ENCODE assay signal across 9 mouse cellular contexts in genomic region chr11:120262356-120262901, GRCm38 (mm10). TPM values are rescaled to one million over a fixed set of nuclear protein-coding genes. Genes with fewer than 3 reads are reported as not detected.
DNase-seq lines count a peak whose midpoint lies in the region; ATAC-seq and TF ChIP-seq lines count a peak whose summit lies in the region.
"Had no signal": no experiment of that assay in that cellular context is flagged by ENCODE, and none has a peak within 500 bp of the region (broad histone marks: within the 10 kb centered on the region; RNA-seq: fewer than 3 reads in every experiment).

No protein-coding gene starts in this region.

- H3K27ac ChIP-seq in heart, embryonic 10.5 days, result peak overlapping the region; percentile 38
- H3K27ac ChIP-seq in kidney, embryonic 14.5 days (ENCODE audit: low read depth, low read length), result peak overlapping the region; percentile 70; the same call in 1 of the 2 replicates
- no peak overlapping the region for H3K27ac ChIP-seq in liver, embryonic 14.5 days
- H3K27ac ChIP-seq in testis, adult 2 months (ENCODE audit: control insufficient read depth, insufficient read depth, low read depth, low read length), result no peak overlapping the region

- no peaks in the 10 kb centered on the region for H3K27me3 ChIP-seq in heart, embryonic 10.5 days (ENCODE audit: insufficient read depth, poor library complexity, severe bottlenecking)
- H3K27me3 ChIP-seq in kidney, embryonic 14.5 days (ENCODE audit: control insufficient read depth, insufficient read depth, low read length), result no peaks in the 10 kb centered on the region
- H3K27me3 ChIP-seq in liver, embryonic 14.5 days (ENCODE audit: control insufficient read depth, insufficient read depth, low read length), result no peaks in the 10 kb centered on the region
- no peaks in the 10 kb centered on the region; the same call in 1 of the 2 replicates for H3K27me3 ChIP-seq in testis, adult 2 months (ENCODE audit: control insufficient read depth, insufficient read depth, low read length)

- H3K4me1 ChIP-seq in heart, embryonic 10.5 days, result peaks cover 88% of the 10 kb centered on the region
- peaks cover 63% of the 10 kb centered on the region for H3K4me1 ChIP-seq in kidney, embryonic 14.5 days (ENCODE audit: control insufficient read depth, insufficient read depth, low read length)
- H3K4me1 ChIP-seq in liver, embryonic 14.5 days (replicated peaks; ENCODE audit: control insufficient read depth in 2 of 2, insufficient read depth in 2 of 2, low read length in 1 of 2), result no peaks in the 10 kb centered on the region
- H3K4me1 ChIP-seq in testis, adult 2 months (ENCODE audit: control insufficient read depth, insufficient read depth, low read length), result no peaks in the 10 kb centered on the region; the same call in 1 of the 2 replicates

- no peak overlapping the region for H3K4me2 ChIP-seq in kidney, embryonic 14.5 days (replicated peaks; ENCODE audit: low read depth, low read length)
- H3K4me2 ChIP-seq in liver, embryonic 14.5 days (ENCODE audit: low read depth), result no peak overlapping the region

- DNase-seq in 3134 (ENCODE audit: extremely low read depth, insufficient read length, low spot score) (peak; percentile 93), ZHBTc4 (ENCODE audit: low read depth, low spot score) (peak; percentile 81)
- peak; percentile 80 for DNase-seq in embryo, embryonic 11 days
- peak; percentile 86 for DNase-seq in heart, embryonic 10.5 days (ENCODE audit: low spot score)
- DNase-seq in liver, embryonic 14.5 days (ENCODE audit: low read depth in 3 of 3, low spot score in 3 of 3), result no peak
- peak; percentile 59 to 63 for DNase-seq in natural killer cell, adult 2 months (ENCODE audit: low spot score in 2 of 2)

- H3K9ac ChIP-seq in kidney, embryonic 14.5 days (ENCODE audit: low read depth, low read length), result no peak overlapping the region
- H3K9ac ChIP-seq in liver, embryonic 14.5 days (replicated peaks), result no peak overlapping the region

- ATAC-seq in kidney, embryonic 14.5 days (ENCODE audit: low FRiP score, low TSS enrichment), result peak; percentile 53
- ATAC-seq in liver, embryonic 14.5 days (ENCODE audit: insufficient read depth), result no peak

- peaks cover 41% of the 10 kb centered on the region for H3K36me3 ChIP-seq in heart, embryonic 10.5 days
- peaks cover 19% of the 10 kb centered on the region; the same call in 1 of the 2 replicates for H3K36me3 ChIP-seq in kidney, embryonic 14.5 days (ENCODE audit: control insufficient read depth, insufficient read depth, low read length)
- H3K36me3 ChIP-seq in liver, embryonic 14.5 days (replicated peaks; ENCODE audit: control insufficient read depth, insufficient read depth, low read depth), result no peaks in the 10 kb centered on the region
- H3K36me3 ChIP-seq in testis, adult 2 months (ENCODE audit: control insufficient read depth, insufficient read depth, low read length), result no peaks in the 10 kb centered on the region

- H3K4me3 ChIP-seq in heart, embryonic 10.5 days, result no peak overlapping the region
- no peak overlapping the region for H3K4me3 ChIP-seq in kidney, embryonic 14.5 days (ENCODE audit: low read length)
- H3K4me3 ChIP-seq in liver, embryonic 14.5 days (ENCODE audit: insufficient read depth in 1 of 2, low read depth in 2 of 2, low read length in 2 of 2), result no peak overlapping the region
- no peak overlapping the region for H3K4me3 ChIP-seq in testis, adult 2 months (ENCODE audit: control insufficient read depth, low read depth, low read length)
- H3K4me3 ChIP-seq: erythroblast, embryonic 14.5 days had no signal

- no peak for TF ChIP-seq POLR2A in testis, adult 2 months (IDR thresholded peaks at IDR 0.05; ENCODE audit: control insufficient read depth, low read depth, low read length)

- peak; percentile 84 for TF ChIP-seq CTCF in liver, embryonic 14.5 days (IDR thresholded peaks at IDR 0.05; ENCODE audit: low read depth)
- TF ChIP-seq CTCF in testis, adult 2 months (IDR thresholded peaks at IDR 0.05; ENCODE audit: control insufficient read depth, insufficient read depth, insufficient replicate concordance, low read depth, low read length), result peak; percentile 69; the same call in 1 of the 2 replicates

- 34% methylated on average over 8 of the region's 8 CpGs for WGBS in heart, embryonic 10.5 days
- WGBS in kidney, embryonic 14.5 days, result 40% methylated on average over 8 of the region's 8 CpGs
- WGBS in liver, embryonic 14.5 days (ENCODE audit: insufficient replicate concordance), result 34% methylated on average over 8 of the region's 8 CpGs

- no peaks in the 10 kb centered on the region for H3K9me3 ChIP-seq in heart, embryonic 10.5 days
- no peaks in the 10 kb centered on the region for H3K9me3 ChIP-seq in kidney, embryonic 14.5 days (ENCODE audit: control insufficient read depth, low read length)
- no peaks in the 10 kb centered on the region for H3K9me3 ChIP-seq in liver, embryonic 14.5 days (ENCODE audit: control insufficient read depth, low read length)

- TF ChIP-seq EP300 in liver, embryonic 14.5 days (IDR thresholded peaks at IDR 0.05; ENCODE audit: low read depth), result no peak

RNA-seq across cellular contexts. Expression of gene Bahcc1, which starts 29.7 kb away (rescaled TPM):
- polyA plus RNA-seq in heart, embryonic 10.5 days (2016; fragmentation: Nextera tagmentation; extraction: Ambion mirVana), result 7.7 and 12.9 TPM in 2 replicates
- polyA plus RNA-seq in kidney, embryonic 14.5 days (2014; fragmentation: Nextera tagmentation; extraction: Ambion mirVana), result 20.3 and 27.2 TPM in 2 replicates
- polyA plus RNA-seq in liver, embryonic 14.5 days (2012; rRNA removed), result 1.5 and 1.6 TPM in 2 replicates
- polyA plus RNA-seq in liver, embryonic 14.5 days (2014; fragmentation: Nextera tagmentation; extraction: Ambion mirVana), result 0.75 and 1.2 TPM in 2 replicates
- 2.3 and 2.9 TPM in 2 replicates for polyA plus RNA-seq in testis, adult 2 months (2012; rRNA removed)

Comparison
In these comparisons a context has a peak if more than half of its experiments do, and no peak if none do; other contexts are left out.
1. DNase-seq: peak in 3134 (single experiment), ZHBTc4 (single experiment), embryo, embryonic 11 days (single experiment), heart, embryonic 10.5 days (single experiment) and natural killer cell, adult 2 months (2 of 2); none in liver, embryonic 14.5 days (0 of 3).
2. H3K27ac ChIP-seq: peak in heart, embryonic 10.5 days (single experiment) and kidney, embryonic 14.5 days (single experiment); none in liver, embryonic 14.5 days (single experiment) and testis, adult 2 months (single experiment).